Mouse (Mus musculus) cerebellum, adult 2 months (tissue): Measurements from ENCODE around the gene Fbxo10.

Experiments used
- CTCF ChIP-seq: fragments of 200-500 bp; IDR thresholded peaks from 2 replicates; pipeline ENCODE4 v1.5.1; 2011; ENCODE audit warnings: low read depth, mild to moderate bottlenecking, control low read depth, low read length, moderate library complexity, borderline replicate concordance; ENCODE audit not compliant: insufficient read depth
- POLR2A ChIP-seq: fragments of 200-500 bp; IDR thresholded peaks from 2 replicates; pipeline ENCODE4 v1.6.1; 2011; ENCODE audit warnings: low read length, control low read depth, borderline replicate concordance; ENCODE audit not compliant: insufficient read depth

GRCm38 (mm10) chr4:45121311-45121710 lies 36.9 kb upstream of the Fbxo10 start:
- TF ChIP-seq CTCF (no peak), POLR2A (no peak)
